In the genomic region with DNA sequence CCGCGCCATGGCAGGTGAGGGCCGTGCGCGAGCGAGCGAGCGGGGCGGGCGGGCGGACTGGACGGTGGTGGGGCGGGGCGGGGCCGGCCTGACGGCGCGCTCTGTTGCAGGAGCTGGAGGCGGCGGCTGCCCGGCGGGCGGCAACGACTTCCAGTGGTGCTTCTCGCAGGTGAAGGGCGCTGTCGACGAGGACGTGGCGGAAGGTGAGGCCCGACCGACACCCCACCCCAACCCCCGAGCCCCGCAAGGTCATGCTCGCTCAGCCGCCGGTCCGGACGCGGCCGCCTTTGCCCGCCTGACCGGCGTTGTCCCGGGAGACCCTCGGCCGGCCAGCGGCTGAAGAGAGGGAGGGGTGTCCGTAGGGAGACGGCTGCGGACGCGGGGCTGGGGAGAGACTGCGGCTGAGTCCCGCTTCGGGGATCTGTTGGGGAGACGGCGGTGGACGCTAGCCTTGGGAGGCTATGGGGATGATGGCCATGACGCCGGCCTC, we compare ENCODE assay signal across 8 mouse cellular contexts. TPM values are rescaled to one million over a fixed set of nuclear protein-coding genes. Genes with fewer than 3 reads are reported as not detected.
DNase-seq lines count a peak whose midpoint lies in the region; ATAC-seq and TF ChIP-seq lines count a peak whose summit lies in the region.

No protein-coding gene starts in this region.

- intact Hi-C loops in gastrocnemius, postnatal 14 days (cut with DNase I; ENCODE audit: low total_unique reads): no loop called here

- H3K4me2 ChIP-seq in lung, embryonic 16.5 days (ENCODE audit: low read depth, low read length): peak overlapping the region; percentile 95

- peak; percentile 88 for ATAC-seq in lung, embryonic 16.5 days (ENCODE audit: low read depth)
- ATAC-seq in monocyte, adult 5-6 weeks (replicated peaks; ENCODE audit: insufficient number of reproducible peaks, low FRiP score, low TSS enrichment, poor library complexity, severe bottlenecking): no peak

- no peak for TF ChIP-seq CTCF in thymus, adult 2 months (IDR thresholded peaks at IDR 0.05; ENCODE audit: borderline replicate concordance, control insufficient read depth, extremely low read depth, insufficient read depth, low read length, poor library complexity)

- no peak for TF ChIP-seq POLR2A in thymus, adult 2 months (IDR thresholded peaks at IDR 0.05; ENCODE audit: control insufficient read depth, extremely low read depth, insufficient read depth, low read length, poor library complexity)

- DNase-seq in gastrocnemius, postnatal 14 days: peak; percentile 67
- DNase-seq in gastrocnemius, adult 8-10 months (ENCODE audit: low spot score in 2 of 2): no peak
- no peak for DNase-seq in thymus, adult 2 months
- no peak for DNase-seq in thymus, postnatal 4 days
- DNase-seq in hindbrain, embryonic 10.5 days (ENCODE audit: low spot score): no peak
- no peak for DNase-seq in thymus, postnatal 14 days

- H3K9ac ChIP-seq in lung, embryonic 16.5 days (ENCODE audit: low read length): peak overlapping the region; percentile 98

- H3K36me3 ChIP-seq in thymus, adult 2 months (ENCODE audit: control insufficient read depth, insufficient read depth, low read length): no peaks in the 10 kb centered on the region
- peaks cover 32% of the 10 kb centered on the region for H3K36me3 ChIP-seq in hindbrain, embryonic 10.5 days
- peaks cover 7% of the 10 kb centered on the region; the same call in 1 of the 2 replicates for H3K36me3 ChIP-seq in lung, embryonic 16.5 days (ENCODE audit: control insufficient read depth, insufficient read depth, low read length)

- H3K27me3 ChIP-seq in thymus, adult 2 months (ENCODE audit: control insufficient read depth, insufficient read depth, low read length): no peaks in the 10 kb centered on the region
- H3K27me3 ChIP-seq in hindbrain, embryonic 10.5 days (ENCODE audit: insufficient read depth, poor library complexity, severe bottlenecking): no peaks in the 10 kb centered on the region
- no peaks in the 10 kb centered on the region for H3K27me3 ChIP-seq in lung, embryonic 16.5 days (ENCODE audit: control insufficient read depth, insufficient read depth, low read depth, low read length)

- no peaks in the 10 kb centered on the region for H3K9me3 ChIP-seq in hindbrain, embryonic 10.5 days
- no peaks in the 10 kb centered on the region for H3K9me3 ChIP-seq in lung, embryonic 16.5 days (ENCODE audit: control insufficient read depth, low read length)

- H3K4me3 ChIP-seq in thymus, adult 2 months (ENCODE audit: control insufficient read depth, insufficient read depth, low read length): peak overlapping the region; percentile 70
- H3K4me3 ChIP-seq in hindbrain, embryonic 10.5 days: peak overlapping the region; percentile 99
- H3K4me3 ChIP-seq in lung, embryonic 16.5 days (ENCODE audit: low read length): peak overlapping the region; percentile 99

- WGBS in thymus, adult 2 months: 2% methylated on average over 56 of the region's 61 CpGs
- under 1% methylated on average over 51 of the region's 61 CpGs for WGBS in hindbrain, embryonic 10.5 days
- 0% methylated on average over 42 of the region's 61 CpGs for WGBS in lung, embryonic 16.5 days

- peaks cover 19% of the 10 kb centered on the region for H3K4me1 ChIP-seq in thymus, adult 2 months (replicated peaks; ENCODE audit: control insufficient read depth, insufficient read depth, low read length)
- H3K4me1 ChIP-seq in hindbrain, embryonic 10.5 days (replicated peaks): peaks cover 63% of the 10 kb centered on the region
- H3K4me1 ChIP-seq in lung, embryonic 16.5 days (replicated peaks; ENCODE audit: control insufficient read depth, insufficient read depth, low read length): peaks cover 30% of the 10 kb centered on the region

- no peak overlapping the region for H3K27ac ChIP-seq in thymus, adult 2 months (ENCODE audit: control insufficient read depth, insufficient read depth, low read length)
- H3K27ac ChIP-seq in hindbrain, embryonic 10.5 days: peak overlapping the region; percentile 98
- peak overlapping the region; percentile 97 for H3K27ac ChIP-seq in lung, embryonic 16.5 days (ENCODE audit: low read length)

RNA-seq across cellular contexts. Expression of a gene that starts 0.5 kb away (rescaled TPM):
- total RNA-seq in gastrocnemius, postnatal 14 days (2021): 10 to 100 TPM; 11.9 to 21.3 TPM
- 10 to 100 TPM; 23.4 to 29.4 (median 24.6) TPM for total RNA-seq in gastrocnemius, adult 8-10 months (2022)
- 92.4 and 103 TPM in 2 replicates for polyA plus RNA-seq in thymus, adult 2 months (2012; rRNA removed)
- 12.9 and 15.0 TPM in 2 replicates for polyA plus RNA-seq in hindbrain, embryonic 10.5 days (2016; fragmentation: Nextera tagmentation; extraction: Ambion mirVana)
- polyA plus RNA-seq in lung, embryonic 16.5 days (2015; fragmentation: Nextera tagmentation; extraction: Ambion mirVana): 12.5 and 12.7 TPM in 2 replicates
- total RNA-seq in monocyte, adult 5-6 weeks (2017): 6.5 to 17.5 TPM (median 11.3 TPM) in 3 replicates

RNA-seq across cellular contexts. Expression of a gene that starts 0.7 kb away (rescaled TPM):
- 10 to 100 TPM; 25.5 to 28.6 TPM for total RNA-seq in gastrocnemius, postnatal 14 days (2021)
- total RNA-seq in gastrocnemius, adult 8-10 months (2022): 10 to 100 TPM; 38.1 to 42.4 (median 41.0) TPM
- polyA plus RNA-seq in thymus, adult 2 months (2012; rRNA removed): 27.6 and 29.0 TPM in 2 replicates
- polyA plus RNA-seq in hindbrain, embryonic 10.5 days (2016; fragmentation: Nextera tagmentation; extraction: Ambion mirVana): 51.3 and 60.1 TPM in 2 replicates
- 12.8 and 16.5 TPM in 2 replicates for polyA plus RNA-seq in lung, embryonic 16.5 days (2015; fragmentation: Nextera tagmentation; extraction: Ambion mirVana)
- 39.1 to 56.7 TPM (median 53.9 TPM) in 3 replicates for total RNA-seq in monocyte, adult 5-6 weeks (2017)
